Mouse (Mus musculus) WW6 (cell line): Measurements from ENCODE around the gene Chd5.

Experiments used
- DNase-seq: peaks from one replicate; pipeline ENCODE4 v3.0.0-alpha.2; 2013; ENCODE audit warnings: low read depth, low spot score

The Chd5 gene

GRCm38 (mm10) chr4:152353886-152354637, 15.6 kb downstream of the Chd5 start:
- no peak for DNase-seq

GRCm38 (mm10) chr4:152355672-152356071, 17.2 kb downstream of the Chd5 start:
- DNase-seq = no peak

GRCm38 (mm10) chr4:152359700-152360099, 21.2 kb downstream of the Chd5 start:
- DNase-seq = no peak

- peak; percentile 73 for DNase-seq
Observed at GRCm38 (mm10) chr4:152360855-152361254, 22.4 kb downstream of the Chd5 start.

- no peak for DNase-seq
Observed at GRCm38 (mm10) chr4:152362180-152362579, 23.7 kb downstream of the Chd5 start.

GRCm38 (mm10) chr4:152365228-152365627, 26.8 kb downstream of the Chd5 start:
- DNase-seq = no peak

- no peak for DNase-seq
Observed at GRCm38 (mm10) chr4:152382528-152383252, 44.2 kb downstream of the Chd5 start.

GRCm38 (mm10) chr4:152385644-152386043, 47.2 kb downstream of the Chd5 start:
- DNase-seq = no peak

- DNase-seq = no peak
Observed at GRCm38 (mm10) chr4:152392192-152392591, 53.7 kb downstream of the Chd5 start.

GRCm38 (mm10) chr4:152392627-152393026, 54.2 kb downstream of the Chd5 start:
- no peak for DNase-seq

- DNase-seq = no peak
Observed at GRCm38 (mm10) chr4:152398926-152399325, 60.5 kb downstream of the Chd5 start.

- no peak for DNase-seq
Observed at GRCm38 (mm10) chr4:152405143-152405542, 66.7 kb downstream of the Chd5 start.

- no peak for DNase-seq
Observed at GRCm38 (mm10) chr4:152405671-152406201, 67.3 kb downstream of the Chd5 start.

GRCm38 (mm10) chr4:152406531-152406930, 68.1 kb downstream of the Chd5 start:
- DNase-seq = no peak

GRCm38 (mm10) chr4:152410961-152411360, 72.5 kb downstream of the Chd5 start:
- DNase-seq = no peak

GRCm38 (mm10) chr4:152412524-152413080, 74.2 kb downstream of the Chd5 start:
- no peak for DNase-seq

- DNase-seq = no peak
Observed at GRCm38 (mm10) chr4:152418229-152419060, 80.0 kb downstream of the Chd5 start.

- no peak for DNase-seq
Observed at GRCm38 (mm10) chr4:152423576-152423975, 85.1 kb downstream of the Chd5 start.

GRCm38 (mm10) chr4:152424341-152424740, 85.9 kb downstream of the Chd5 start:
- no peak for DNase-seq

GRCm38 (mm10) chr4:152424922-152425321, 86.5 kb downstream of the Chd5 start:
- no peak for DNase-seq

GRCm38 (mm10) chr4:152428259-152428658, 89.8 kb downstream of the Chd5 start:
- no peak for DNase-seq

GRCm38 (mm10) chr4:152432308-152432707, 93.9 kb downstream of the Chd5 start:
- DNase-seq = no peak
